Mouse (Mus musculus) G1E-ER4 (cell line): ENCODE measurements around the gene Polr1e. TPM values are rescaled to one million over a fixed set of nuclear protein-coding genes. Genes with fewer than 3 reads are reported as not detected.

Source experiments
- GATA1 ChIP-seq: IDR thresholded peaks from one replicate; pipeline ENCODE4 v1.8.0; 2012; ENCODE audit warnings: low read length, inconsistent platforms
- polyA plus RNA-seq: library from polyadenylated mRNA; stranded (reverse); fragments of >175 nt; gene quantifications from 2 replicates; pipeline ENCODE4 v1.2.3, GENCODE M21; 2012

Gene Polr1e
- polyA plus RNA-seq, 1 experiment: 4.4 TPM

- TF ChIP-seq GATA1: no peak
Measured at GRCm38 (mm10) chr4:45084021-45084894, 65.9 kb downstream of the Polr1e start, which contains the start of gene Fbxo10. Fbxo10 (minus strand) TSS chr4:45084604.

- no peak for TF ChIP-seq GATA1
Measured at GRCm38 (mm10) chr4:45084895-45085290, 66.5 kb downstream of the Polr1e start.

Other genes with a start within 250 kb of the Polr1e start
- 74.7 and 115 TPM in 2 replicates for gene Grhpr, start 37.2 kb upstream of the Polr1e start, polyA plus RNA-seq
- gene Zbtb5, start 6.2 kb upstream of the Polr1e start, polyA plus RNA-seq: 3.2 and 3.6 TPM in 2 replicates
- 5.6 and 6.1 TPM in 2 replicates for gene Fbxo10, start 66.0 kb downstream of the Polr1e start, polyA plus RNA-seq
- gene Tomm5, start 89.5 kb downstream of the Polr1e start, polyA plus RNA-seq: 194 and 202 TPM in 2 replicates
- gene Frmpd1, start 166.3 kb downstream of the Polr1e start, polyA plus RNA-seq: 7.4 and 7.9 TPM in 2 replicates